Mouse (Mus musculus): ENCODE measurements at regions not wholly inside any gene's neighbourhood (a gene's known extent, or its start where the extent isn't known, plus 50 kb on each side); places are given as distances from the start of the nearest gene placed in this dataset.

DNA sequence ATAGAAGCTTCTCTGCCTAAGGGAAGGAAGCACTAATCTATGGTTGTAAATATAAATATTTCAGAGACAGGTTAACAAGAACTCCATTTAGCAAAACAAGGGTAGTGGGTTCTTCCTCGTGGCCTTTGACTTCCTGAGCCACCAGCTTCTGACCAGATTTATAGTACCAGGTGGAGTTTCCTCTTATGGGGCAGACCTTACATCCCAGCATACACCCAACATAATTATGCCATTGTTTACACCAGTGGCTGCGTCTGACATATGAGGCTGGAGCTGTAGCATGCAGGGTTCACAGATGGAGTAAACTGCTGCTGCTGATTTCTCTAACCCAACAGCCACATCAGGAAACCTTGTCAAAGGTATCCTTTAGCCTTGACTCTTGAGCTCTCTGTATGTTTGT is 75.5 kb downstream of the Trib2 start:
- no peak for ATAC-seq (replicated peaks; ENCODE audit: poor library complexity)

GRCm38 (mm10) chr12:15738989-15739388 is 77.7 kb downstream of the Trib2 start:
- ATAC-seq (replicated peaks; ENCODE audit: poor library complexity): no peak

GRCm38 (mm10) chr12:15731261-15731660 is 85.5 kb downstream of the Trib2 start:
- ATAC-seq (replicated peaks; ENCODE audit: poor library complexity): no peak

GRCm38 (mm10) chr12:15729696-15730095 is 87.0 kb downstream of the Trib2 start:
- no peak for ATAC-seq (replicated peaks; ENCODE audit: poor library complexity)

GRCm38 (mm10) chr12:15723529-15723928 is 93.2 kb downstream of the Trib2 start:
- no peak for ATAC-seq (replicated peaks; ENCODE audit: poor library complexity)

GRCm38 (mm10) chr12:15722161-15722560 is 94.6 kb downstream of the Trib2 start:
- no peak for ATAC-seq (replicated peaks; ENCODE audit: poor library complexity)

DNA sequence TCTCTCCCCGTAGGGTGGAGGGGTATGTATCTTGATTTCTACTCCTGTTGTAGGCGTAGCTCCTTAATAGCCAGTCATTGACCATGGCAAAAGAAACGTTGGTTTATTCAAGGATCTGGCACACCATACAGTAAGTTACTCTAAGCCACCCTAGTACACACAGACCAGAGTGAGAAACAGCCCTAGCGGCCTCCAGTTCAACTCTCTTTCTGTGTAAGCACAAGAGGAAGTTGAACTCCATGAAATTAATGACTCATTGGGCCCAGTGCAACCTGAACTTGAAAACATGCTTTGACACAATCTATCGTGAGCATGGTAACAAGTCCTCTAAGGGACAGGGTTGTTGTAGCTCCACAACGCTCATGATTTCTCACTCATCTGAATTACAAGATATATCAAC is 96.6 kb downstream of the Trib2 start:
- ATAC-seq (replicated peaks; ENCODE audit: poor library complexity): no peak; the same call in 1 of the 2 replicates

DNA sequence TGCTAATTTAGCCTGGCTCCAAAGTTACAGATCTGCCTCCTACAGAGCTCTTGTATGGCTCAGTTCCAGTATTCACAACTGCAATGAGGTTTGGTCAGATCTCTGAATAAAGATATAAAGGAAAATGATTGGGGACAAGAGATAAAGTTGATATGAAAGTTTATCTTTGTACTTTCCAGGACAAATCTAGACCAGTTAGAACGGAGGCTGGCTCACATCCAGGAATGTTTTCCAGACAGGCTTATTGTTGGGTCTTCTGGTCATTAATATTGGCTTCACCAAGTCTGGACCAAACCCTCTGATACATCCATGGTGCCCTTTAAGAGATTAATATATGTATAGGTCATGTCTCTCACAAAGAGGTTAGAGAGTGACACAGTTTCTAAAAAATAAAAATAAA is 97.9 kb downstream of the Trib2 start:
- no peak for ATAC-seq (replicated peaks; ENCODE audit: poor library complexity)

DNA sequence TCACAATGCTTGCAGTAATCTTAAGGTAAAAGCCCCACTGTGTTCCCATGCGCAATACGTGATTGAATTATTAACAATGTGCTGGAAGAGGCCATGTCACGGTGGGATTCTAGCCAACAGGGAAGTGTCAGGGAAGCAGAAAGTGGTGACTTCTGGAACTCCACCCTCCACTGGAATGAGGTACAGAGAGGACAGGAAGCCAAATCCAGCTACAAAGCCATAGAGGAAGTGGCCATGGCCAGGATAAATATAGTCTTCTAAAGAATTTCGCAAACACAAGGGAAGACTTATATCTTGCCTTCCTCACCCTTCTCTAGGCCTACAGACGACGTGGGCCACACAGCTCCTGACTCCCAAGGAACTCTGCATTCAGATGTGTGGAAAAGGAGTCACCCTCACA is 98.7 kb downstream of the Trib2 start:
- ATAC-seq (replicated peaks; ENCODE audit: poor library complexity): peak; percentile 37

- ATAC-seq (replicated peaks; ENCODE audit: poor library complexity): no peak
These were observed 99.4 kb downstream of the Trib2 start for GRCm38 (mm10) chr12:15717342-15717741.

GRCm38 (mm10) chr12:15713623-15714022 is 103.1 kb downstream of the Trib2 start:
- ATAC-seq (replicated peaks; ENCODE audit: poor library complexity): no peak

- ATAC-seq (replicated peaks; ENCODE audit: poor library complexity): no peak
These were observed 109.1 kb downstream of the Trib2 start for GRCm38 (mm10) chr12:15707570-15708095.

GRCm38 (mm10) chr12:15704412-15704811 is 112.3 kb downstream of the Trib2 start:
- ATAC-seq (replicated peaks; ENCODE audit: poor library complexity): no peak

DNA sequence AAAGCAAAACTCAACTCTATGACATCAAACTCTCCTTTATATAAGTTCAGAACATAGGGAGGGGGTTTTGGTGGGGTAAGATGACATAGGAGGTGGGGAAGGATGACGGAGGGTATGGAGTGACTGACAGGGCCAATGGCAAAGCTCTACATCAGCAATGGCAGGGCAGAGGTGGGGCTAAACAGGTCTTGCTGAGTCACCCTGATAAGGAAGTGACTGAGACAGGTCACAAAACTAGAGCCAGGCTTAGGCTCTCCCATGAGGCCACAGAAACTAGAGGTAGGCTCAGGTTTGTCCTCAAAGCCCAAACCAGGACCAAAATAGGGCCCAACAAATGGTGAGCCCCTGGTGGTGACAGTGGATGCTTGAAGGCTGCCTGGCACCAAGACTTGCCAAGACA is 114.6 kb downstream of the Trib2 start:
- no peak for ATAC-seq (replicated peaks; ENCODE audit: poor library complexity)

DNA sequence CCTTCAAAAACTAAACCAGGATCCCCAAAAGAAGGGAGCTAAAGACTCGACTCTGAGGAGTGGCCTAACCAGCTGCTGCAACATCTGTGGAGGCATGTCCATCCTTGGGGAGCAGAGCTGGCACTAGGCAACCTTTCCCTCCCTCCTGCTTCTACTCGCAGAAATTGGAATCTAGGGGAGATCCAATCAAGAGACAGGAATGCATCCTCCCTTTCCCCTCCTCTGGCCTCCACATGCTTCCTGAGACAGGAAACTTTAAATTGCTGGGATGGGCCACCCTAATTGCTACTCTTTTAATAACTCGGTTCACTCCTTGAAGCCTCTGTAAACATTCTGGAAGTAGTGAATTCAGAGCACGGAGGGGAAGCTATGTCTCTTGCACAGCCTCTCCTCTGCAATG is 117.9 kb downstream of the Trib2 start:
- ATAC-seq (replicated peaks; ENCODE audit: poor library complexity): no peak

- ATAC-seq (replicated peaks; ENCODE audit: poor library complexity): no peak
These were observed 118.5 kb downstream of the Trib2 start for GRCm38 (mm10) chr12:15698042-15698771.

DNA sequence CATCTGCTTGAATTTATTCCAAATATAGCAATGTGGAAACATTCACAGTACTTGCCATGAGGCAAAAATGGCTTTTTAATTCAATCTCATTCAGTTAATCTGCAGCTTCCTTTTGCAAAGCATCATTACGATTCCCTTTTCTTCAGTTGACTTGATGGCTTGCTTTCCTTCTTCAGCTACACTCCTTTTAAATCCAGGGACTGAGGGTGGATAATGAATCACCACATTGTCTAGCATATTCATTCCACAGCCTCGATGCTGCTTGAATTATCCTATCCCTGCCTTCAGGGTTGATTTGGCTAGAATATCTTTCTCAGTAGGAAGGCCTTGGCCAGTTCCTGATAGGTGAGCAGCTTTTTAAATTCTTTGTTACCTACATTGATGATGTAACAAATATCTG is 128.4 kb downstream of the Trib2 start:
- ATAC-seq (replicated peaks; ENCODE audit: poor library complexity): no peak

DNA sequence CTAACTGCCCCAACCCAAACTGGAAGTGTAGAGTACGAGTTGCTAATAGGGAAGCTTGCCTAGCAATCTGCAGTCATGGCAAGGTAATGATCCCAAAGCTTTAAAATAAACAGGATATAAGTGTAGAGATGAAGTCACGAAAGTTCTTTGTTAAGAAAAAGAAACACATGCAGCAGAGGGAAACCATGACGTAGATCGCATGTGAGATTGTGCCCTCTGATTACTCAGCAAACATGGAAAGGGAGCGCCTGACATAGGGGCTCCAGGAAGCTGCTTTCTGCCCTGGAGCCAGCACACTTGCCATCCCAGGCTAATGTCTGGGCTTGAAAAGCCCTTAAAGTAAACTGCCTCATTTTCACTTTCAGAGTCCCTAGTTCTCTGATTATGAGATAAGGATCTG is 132.4 kb downstream of the Trib2 start:
- ATAC-seq (replicated peaks; ENCODE audit: poor library complexity): no peak

- no peak for ATAC-seq (replicated peaks; ENCODE audit: poor library complexity)
These were observed 134.9 kb downstream of the Trib2 start for GRCm38 (mm10) chr12:15681678-15682355.

GRCm38 (mm10) chr12:15676127-15676526 is 140.6 kb downstream of the Trib2 start:
- no peak for ATAC-seq (replicated peaks; ENCODE audit: poor library complexity)

DNA sequence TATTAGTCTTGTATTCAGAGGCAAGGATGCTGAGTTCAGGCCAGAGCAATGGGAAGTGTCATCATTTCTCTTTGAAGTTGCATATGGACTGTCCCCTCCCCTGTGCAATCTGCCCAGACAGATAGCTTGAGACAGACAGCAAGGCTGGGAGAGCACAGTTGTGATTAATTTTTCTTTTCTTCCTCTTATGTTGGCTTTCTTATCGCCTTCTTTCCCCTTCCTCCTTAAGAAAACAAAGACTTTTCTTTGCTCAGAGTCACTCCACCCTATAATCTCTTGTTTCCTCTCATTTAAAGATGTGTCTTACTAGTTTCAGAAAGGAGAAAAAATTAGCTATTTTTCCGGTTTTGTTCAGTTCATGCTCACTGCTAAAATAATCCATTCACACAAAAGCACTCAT is 157.0 kb downstream of the Trib2 start:
- ATAC-seq (replicated peaks; ENCODE audit: poor library complexity): no peak

- no peak for ATAC-seq (replicated peaks; ENCODE audit: poor library complexity)
These were observed 157.4 kb downstream of the Trib2 start for GRCm38 (mm10) chr12:15659332-15659731.

All from megakaryocyte progenitor cell, adult 5-6 weeks (primary cell).